Mouse (Mus musculus): ENCODE measurements around the gene Bmi1. TPM values are rescaled to one million over a fixed set of nuclear protein-coding genes. Genes with fewer than 3 reads are reported as not detected.

Bmi1 gene
- total and polyA plus RNA-seq, 3 experiments, result 66.5 to 68.1 TPM; not detected in 1

GRCm38 (mm10) chr2:18677631-18678471, 1.0 kb downstream of the Bmi1 start:
- peak overlapping the region; percentile 83 to 85 for H3K4me3 ChIP-seq (ENCODE audit: control insufficient read depth in 1 of 2, insufficient read depth in 1 of 2, low read depth in 2 of 2, low read length in 2 of 2)
- H3K9me3 ChIP-seq (replicated peaks; ENCODE audit: insufficient read depth, low read length), result no peaks in the 10 kb centered on the region
- H3K27me3 ChIP-seq (ENCODE audit: control insufficient read depth in 1 of 2, insufficient read depth in 2 of 2, low read length in 2 of 2), result peaks cover 0 to 3% of the 10 kb centered on the region in 2 experiments; a peak in 1 of 4 replicates
- peaks cover 17 to 19% of the 10 kb centered on the region in 2 experiments for H3K4me1 ChIP-seq (ENCODE audit: control insufficient read depth in 1 of 2, insufficient read depth in 2 of 2, low read length in 2 of 2)
- peak overlapping the region; percentile 92 for H3K9ac ChIP-seq (ENCODE audit: control insufficient read depth, low read depth, low read length, poor library complexity, severe bottlenecking)
- DNase-seq (ENCODE audit: low read depth, low spot score), result peak; percentile 66
- peaks cover 4 to 31% of the 10 kb centered on the region in 2 experiments for H3K36me3 ChIP-seq (ENCODE audit: control insufficient read depth in 1 of 2, insufficient read depth in 2 of 2, low read length in 2 of 2)
- TF ChIP-seq MYC (IDR thresholded peaks at IDR 0.05; ENCODE audit: low read depth, low read length) (no peak), POLR2A (IDR thresholded peaks at IDR 0.05; ENCODE audit: control insufficient read depth in 1 of 2, insufficient read depth in 1 of 2, low read depth in 1 of 2, low read length in 2 of 2, poor library complexity in 1 of 2) (peak in 1 of 2 experiments; percentile 3; a peak in 1 of 4 replicates)
- H3K27ac ChIP-seq (ENCODE audit: control insufficient read depth, low read depth, low read length), result 0 out of 2 replicates have a peak overlapping the region, but pooled peaks have one; percentile 9
- peaks cover 31% of the 10 kb centered on the region for H3K79me2 ChIP-seq (ENCODE audit: control insufficient read depth, insufficient read depth, low read length, poor library complexity)

GRCm38 (mm10) chr2:18679701-18680100, 2.9 kb downstream of the Bmi1 start:
- H3K4me1 ChIP-seq (ENCODE audit: control insufficient read depth in 1 of 2, insufficient read depth in 2 of 2, low read length in 2 of 2), result peaks cover 8 to 10% of the 10 kb centered on the region in 2 experiments
- peaks cover 8 to 20% of the 10 kb centered on the region in 2 experiments for H3K36me3 ChIP-seq (ENCODE audit: control insufficient read depth in 1 of 2, insufficient read depth in 2 of 2, low read length in 2 of 2)
- TF ChIP-seq TAL1 (IDR thresholded peaks at IDR 0.05; ENCODE audit: low read length), result no peak
- no peak for TF ChIP-seq BHLHE40 (IDR thresholded peaks at IDR 0.05; ENCODE audit: borderline replicate concordance, low read depth, low read length)
- no peak for TF ChIP-seq POLR2AphosphoS2 (IDR thresholded peaks at IDR 0.05; ENCODE audit: low read length)
- TF ChIP-seq CTCF (IDR thresholded peaks at IDR 0.05 in 2 of 3, conservative IDR thresholded peaks at IDR 0.05 in 1 of 3; ENCODE audit: control insufficient read depth in 1 of 3, insufficient read depth in 1 of 3, low read depth in 2 of 3, low read length in 3 of 3, poor library complexity in 1 of 3, severe bottlenecking in 1 of 3), result no peak
- TF ChIP-seq ZKSCAN1 (IDR thresholded peaks at IDR 0.05; ENCODE audit: low read depth, low read length), result no peak
- peaks cover 0 to 3% of the 10 kb centered on the region in 2 experiments; a peak in 1 of 4 replicates for H3K27me3 ChIP-seq (ENCODE audit: control insufficient read depth in 1 of 2, insufficient read depth in 2 of 2, low read length in 2 of 2)
- H3K9ac ChIP-seq (ENCODE audit: control insufficient read depth, low read depth, low read length, poor library complexity, severe bottlenecking), result no peak overlapping the region
- H3K4me3 ChIP-seq (ENCODE audit: control insufficient read depth in 1 of 2, insufficient read depth in 1 of 2, low read depth in 2 of 2, low read length in 2 of 2), result no peak overlapping the region
- no peaks in the 10 kb centered on the region for H3K9me3 ChIP-seq (replicated peaks; ENCODE audit: insufficient read depth, low read length)
- no peak for DNase-seq (ENCODE audit: low read depth, low spot score)
- peaks cover 31% of the 10 kb centered on the region for H3K79me2 ChIP-seq (ENCODE audit: control insufficient read depth, insufficient read depth, low read length, poor library complexity)
- no peak overlapping the region for H3K27ac ChIP-seq (ENCODE audit: control insufficient read depth, low read depth, low read length)

DNA sequence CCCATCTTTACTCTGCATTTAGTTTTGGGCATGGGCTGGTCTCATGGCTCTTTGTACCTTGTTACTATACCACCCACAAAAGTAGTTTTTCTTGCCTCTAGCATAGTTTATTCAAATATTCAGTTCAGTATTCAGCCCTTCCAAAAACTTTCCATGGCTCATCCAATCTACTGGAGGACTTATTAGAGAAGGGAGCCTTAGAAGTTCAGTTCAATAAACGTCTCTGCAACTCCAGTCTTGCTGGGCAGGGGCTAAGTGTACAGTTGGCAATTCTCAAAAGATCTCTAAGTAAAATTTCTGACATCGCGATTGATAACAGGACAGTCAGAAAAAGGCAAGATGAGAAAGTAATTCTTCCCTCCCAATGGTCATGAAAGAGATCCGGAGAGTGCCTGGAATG, 3.7 kb downstream of the Bmi1 start:
- Histone ChIP-seq H3K9me3 (replicated peaks; ENCODE audit: insufficient read depth, low read length) (no peaks in the 10 kb centered on the region), H3K36me3 (ENCODE audit: control insufficient read depth in 1 of 2, insufficient read depth in 2 of 2, low read length in 2 of 2) (peaks cover 8 to 19% of the 10 kb centered on the region in 2 experiments), H3K27me3 (ENCODE audit: control insufficient read depth in 1 of 2, insufficient read depth in 2 of 2, low read length in 2 of 2) (peaks cover 0 to 3% of the 10 kb centered on the region in 2 experiments; a peak in 1 of 4 replicates), H3K4me1 (ENCODE audit: control insufficient read depth in 1 of 2, insufficient read depth in 2 of 2, low read length in 2 of 2) (peaks cover 6 to 9% of the 10 kb centered on the region in 2 experiments), H3K4me3 (ENCODE audit: control insufficient read depth in 1 of 2, insufficient read depth in 1 of 2, low read depth in 2 of 2, low read length in 2 of 2) (no peak overlapping the region), H3K27ac (ENCODE audit: control insufficient read depth, low read depth, low read length) (no peak overlapping the region), H3K9ac (ENCODE audit: control insufficient read depth, low read depth, low read length, poor library complexity, severe bottlenecking) (no peak overlapping the region), H3K79me2 (ENCODE audit: control insufficient read depth, insufficient read depth, low read length, poor library complexity) (peaks cover 31% of the 10 kb centered on the region)
- DNase-seq (ENCODE audit: low read depth, low spot score), result no peak
- TF ChIP-seq MAX (IDR thresholded peaks at IDR 0.05; ENCODE audit: low read length) (no peak), MEF2A (IDR thresholded peaks at IDR 0.05; ENCODE audit: extremely low read depth, insufficient replicate concordance, low read depth, low read length, poor library complexity, severe bottlenecking) (no peak), SMC3 (IDR thresholded peaks at IDR 0.05; ENCODE audit: low read depth, low read length) (no peak), UBTF (IDR thresholded peaks at IDR 0.05; ENCODE audit: borderline replicate concordance, insufficient read depth, low read depth, low read length) (no peak), NRF1 (IDR thresholded peaks at IDR 0.05; ENCODE audit: insufficient read depth, low read depth, low read length, poor library complexity, severe bottlenecking) (no peak), E2F4 (IDR thresholded peaks at IDR 0.05; ENCODE audit: borderline replicate concordance, low read depth, low read length) (no peak), CHD2 (IDR thresholded peaks at IDR 0.05; ENCODE audit: low read length) (no peak), POLR2AphosphoS2 (IDR thresholded peaks at IDR 0.05; ENCODE audit: low read length) (no peak), HCFC1 (IDR thresholded peaks at IDR 0.05; ENCODE audit: low read depth, low read length) (no peak), GABPA (IDR thresholded peaks at IDR 0.05; ENCODE audit: low read depth, low read length) (no peak), SIN3A (IDR thresholded peaks at IDR 0.05; ENCODE audit: low read length) (no peak), TBP (IDR thresholded peaks at IDR 0.05; ENCODE audit: low read depth, low read length) (no peak), RAD21 (IDR thresholded peaks at IDR 0.05; ENCODE audit: low read depth, low read length) (no peak), ZKSCAN1 (IDR thresholded peaks at IDR 0.05; ENCODE audit: low read depth, low read length) (no peak), CTCF (IDR thresholded peaks at IDR 0.05 in 2 of 3, conservative IDR thresholded peaks at IDR 0.05 in 1 of 3; ENCODE audit: control insufficient read depth in 1 of 3, insufficient read depth in 1 of 3, low read depth in 2 of 3, low read length in 3 of 3, poor library complexity in 1 of 3, severe bottlenecking in 1 of 3) (no peak), NELFE (IDR thresholded peaks at IDR 0.05; ENCODE audit: low read depth, low read length) (no peak), ZNF384 (IDR thresholded peaks at IDR 0.05; ENCODE audit: low read depth, low read length) (no peak), ZC3H11A (IDR thresholded peaks at IDR 0.05; ENCODE audit: low read depth, low read length) (no peak), MXI1 (IDR thresholded peaks at IDR 0.05; ENCODE audit: low read depth, low read length) (no peak)
